Comparison of ENCODE assay signal across 8 mouse cellular contexts in genomic region chr10:127668093-127669050, GRCm38 (mm10). TPM values are rescaled to one million over a fixed set of nuclear protein-coding genes. Genes with fewer than 3 reads are reported as not detected.
DNase-seq lines count a peak whose midpoint lies in the region; ATAC-seq and TF ChIP-seq lines count a peak whose summit lies in the region.

TSS of gene Nab2 (minus strand) at chr10:127668568.

- H3K27me3 ChIP-seq in forebrain, postnatal 0 days (ENCODE audit: insufficient read depth, low read length) = peaks cover 19% of the 10 kb centered on the region

- no peak for TF ChIP-seq CTCF in brain, embryonic 14.5 days (IDR thresholded peaks at IDR 0.05; ENCODE audit: borderline replicate concordance, extremely low read depth, insufficient read depth, insufficient read length)
- 0 out of 2 replicates have a peak, but pooled peaks have one; percentile 31 for TF ChIP-seq CTCF in forebrain, postnatal 0 days (IDR thresholded peaks at IDR 0.05; ENCODE audit: low read depth)

- no peaks in the 10 kb centered on the region for H3K9me3 ChIP-seq in forebrain, postnatal 0 days (ENCODE audit: low read length)

- 3% methylated on average over 37 of the region's 40 CpGs for WGBS in forebrain, postnatal 0 days

- no peaks in the 10 kb centered on the region for H3K36me3 ChIP-seq in forebrain, postnatal 0 days (ENCODE audit: insufficient read depth)

- peak within 1 kb of the TSS; percentile 66 for H3K4me3 ChIP-seq in forebrain, postnatal 0 days (ENCODE audit: low read depth, low read length)

- peak; percentile 58; the same call in 1 of the 2 replicates for ATAC-seq in forebrain, postnatal 0 days
- peak; percentile 52 to 63 for ATAC-seq in hematopoietic stem cell, adult 5-6 weeks (replicated peaks in 1 of 2; ENCODE audit: insufficient read depth in 1 of 2, low FRiP score in 2 of 2, low TSS enrichment in 1 of 2, low read depth in 1 of 2, poor library complexity in 2 of 2, severe bottlenecking in 2 of 2)

- H3K4me1 ChIP-seq in forebrain, postnatal 0 days (ENCODE audit: insufficient read depth) = peaks cover 20% of the 10 kb centered on the region

- peak within 1 kb of the TSS; percentile 84 for H3K27ac ChIP-seq in forebrain, postnatal 0 days (ENCODE audit: low read depth, low read length)

- peak within 1 kb of the TSS; percentile 57 for H3K9ac ChIP-seq in forebrain, postnatal 0 days

- TF ChIP-seq POLR2A in brain, embryonic 14.5 days (IDR thresholded peaks at IDR 0.05; ENCODE audit: borderline replicate concordance, extremely low read depth, insufficient read depth, insufficient read length, poor library complexity, severe bottlenecking) = no peak

- DNase-seq in ES-CJ7 (ENCODE audit: low read depth, low spot score) = peak; percentile 71
- DNase-seq in brain, embryonic 14.5 days (ENCODE audit: low read depth) = peak; percentile 78
- DNase-seq in forebrain, postnatal 0 days = peak; percentile 75
- DNase-seq in layer of hippocampus, postnatal 10 days (ENCODE audit: low spot score in 2 of 2) = peak; percentile 60 to 66
- DNase-seq in lung, postnatal 14 days = peak; percentile 85
- peak; percentile 77 for DNase-seq in ovary, postnatal 36 days (ENCODE audit: low spot score)
- DNase-seq in thymus, postnatal 4 days = peak; percentile 86

- peak within 1 kb of the TSS; percentile 88 for H3K4me2 ChIP-seq in forebrain, postnatal 0 days (ENCODE audit: low read depth)

RNA-seq across cellular contexts. Expression of gene Nab2, which starts in this region (rescaled TPM):
- polyA plus RNA-seq in brain, embryonic 14.5 days (2012; rRNA removed) = 7.4 and 8.0 TPM in 2 replicates
- 12.9 and 14.4 TPM in 2 replicates for total RNA-seq in forebrain, postnatal 0 days (2014; rRNA removed)
- 4.5 and 4.8 TPM in 2 replicates for polyA plus RNA-seq in forebrain, postnatal 0 days (2015; fragmentation: Nextera tagmentation; extraction: Ambion mirVana)
- 17.9 and 26.7 TPM in 2 replicates for total RNA-seq in hematopoietic stem cell, adult 5-6 weeks (2017)
- total RNA-seq in layer of hippocampus, postnatal 10 days (2021) = 10 to 100 TPM; 32.3 to 36.2 TPM

Comparison
In these comparisons a context has a peak if more than half of its experiments do, and no peak if none do; other contexts are left out.
1. Peak in every context shown above with its lines: DNase-seq, ATAC-seq, H3K4me3 ChIP-seq and H3K27ac ChIP-seq.